14 mouse cellular contexts compared by ENCODE assay signal in the genomic region with DNA sequence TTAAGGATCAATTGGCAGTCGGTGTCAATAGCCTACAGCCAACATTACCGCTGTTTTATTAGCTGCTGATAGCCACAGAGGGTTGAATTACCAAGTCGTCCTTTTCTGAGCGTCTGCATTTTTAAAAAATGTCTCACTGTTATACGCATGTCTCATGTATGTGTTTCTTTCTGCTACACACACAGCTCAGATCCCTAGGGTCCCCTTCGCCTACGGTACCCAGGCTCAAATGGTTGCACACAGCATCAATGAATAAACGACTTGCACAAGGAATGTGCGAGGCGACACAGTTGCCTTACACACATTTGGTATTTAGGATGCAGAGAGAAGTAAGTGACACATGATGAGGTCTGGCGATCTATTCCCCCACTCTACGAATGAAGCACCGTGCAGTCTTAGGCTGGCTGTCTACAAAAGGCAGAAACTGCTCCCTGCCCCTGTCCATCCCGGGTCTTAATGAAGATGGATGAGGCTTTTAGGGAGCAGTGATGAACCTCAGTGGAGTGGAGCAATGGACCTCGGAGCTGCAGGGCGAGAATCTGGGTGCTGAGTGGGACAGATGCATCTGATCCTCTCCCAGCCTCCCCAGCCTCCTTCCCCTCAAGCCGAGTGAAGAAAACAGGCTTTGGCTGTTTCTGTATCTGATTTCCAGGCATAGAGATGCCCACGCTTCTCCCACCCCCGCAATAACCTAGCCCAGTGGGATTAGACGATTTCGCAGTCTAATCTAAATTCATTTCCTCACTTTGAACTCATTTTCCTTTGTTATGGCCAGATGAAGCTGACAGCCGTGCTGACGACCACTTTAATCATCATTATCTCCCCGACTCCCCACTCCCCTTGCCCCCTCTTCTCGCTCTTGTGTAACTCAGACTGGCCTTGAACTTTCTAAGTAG. TPM values are rescaled to one million over a fixed set of nuclear protein-coding genes. Genes with fewer than 3 reads are reported as not detected.
A peak's percentile ranks its signal among the peaks of the same experiment; 100 is the strongest.
DNase-seq lines count a peak whose midpoint lies in the region; ATAC-seq lines count a peak whose summit lies in the region.
"Had no signal": no experiment of that assay in that cellular context is flagged by ENCODE, and none has a peak within 500 bp of the region (broad histone marks: within the 10 kb centered on the region; RNA-seq: fewer than 3 reads in every experiment).

No protein-coding gene starts in this region.

- no peaks in the 10 kb centered on the region for H3K36me3 ChIP-seq in kidney, embryonic 16.5 days (ENCODE audit: insufficient read depth, low read length)
- no peaks in the 10 kb centered on the region for H3K36me3 ChIP-seq in forebrain, embryonic 11.5 days (ENCODE audit: control insufficient read depth, insufficient read depth, low read length)

- DNase-seq in kidney, adult 9 months, result no peak
- peak; percentile 8 for DNase-seq in MN1 (ENCODE audit: low spot score)
- DNase-seq in forebrain, embryonic 11.5 days (ENCODE audit: low spot score), result no peak
- DNase-seq in mesoderm, embryonic 11.5 days (ENCODE audit: low read depth, low spot score), result peak; percentile 63
- DNase-seq in spleen, adult 18-20 months, result no peak
- DNase-seq in ovary, postnatal 14 days (ENCODE audit: low spot score), result no peak
- DNase-seq: heart, postnatal 10 days; kidney, postnatal 25 days; liver; right cerebral cortex, postnatal 14 days; thymus, postnatal 4 days had no signal

- H3K4me2 ChIP-seq in kidney, embryonic 16.5 days (replicated peaks; ENCODE audit: low read depth, low read length), result 0 out of 2 replicates have a peak overlapping the region, but pooled peaks have one; percentile 10
- no peak overlapping the region for H3K4me2 ChIP-seq in forebrain, embryonic 11.5 days (ENCODE audit: low read depth, low read length, severe bottlenecking)

- no peaks in the 10 kb centered on the region for H3K9me3 ChIP-seq in kidney, embryonic 16.5 days (ENCODE audit: low read length)
- no peaks in the 10 kb centered on the region for H3K9me3 ChIP-seq in forebrain, embryonic 11.5 days (ENCODE audit: control insufficient read depth, low read length)

- H3K4me3 ChIP-seq in kidney, embryonic 16.5 days (ENCODE audit: low read length), result no peak overlapping the region
- H3K4me3 ChIP-seq in forebrain, embryonic 11.5 days (ENCODE audit: low read depth, low read length), result no peak overlapping the region

- peak; percentile 25; the same call in 1 of the 2 replicates for ATAC-seq in kidney, embryonic 16.5 days (ENCODE audit: low FRiP score, low TSS enrichment)
- no peak for ATAC-seq in forebrain, embryonic 11.5 days (replicated peaks; ENCODE audit: low FRiP score)
- ATAC-seq in erythroblast, adult 5-6 weeks (replicated peaks; ENCODE audit: low FRiP score, poor library complexity, severe bottlenecking), result no peak

- peaks cover 2% of the 10 kb centered on the region; the same call in 1 of the 2 replicates for H3K27me3 ChIP-seq in kidney, embryonic 16.5 days (ENCODE audit: insufficient read depth, low read length)
- no peaks in the 10 kb centered on the region for H3K27me3 ChIP-seq in forebrain, embryonic 11.5 days (ENCODE audit: control insufficient read depth, insufficient read depth, low read length)

- 26% methylated on average over 25 of the region's 25 CpGs for WGBS in kidney, embryonic 16.5 days
- WGBS in forebrain, embryonic 11.5 days, result 70% methylated on average over 25 of the region's 25 CpGs

- H3K9ac ChIP-seq in kidney, embryonic 16.5 days (replicated peaks; ENCODE audit: low read length), result no peak overlapping the region
- H3K9ac ChIP-seq in forebrain, embryonic 11.5 days (ENCODE audit: low read length), result no peak overlapping the region

- H3K4me1 ChIP-seq in kidney, embryonic 16.5 days (ENCODE audit: insufficient read depth, low read length), result peaks cover 4% of the 10 kb centered on the region; the same call in 1 of the 2 replicates
- no peaks in the 10 kb centered on the region; the same call in 1 of the 2 replicates for H3K4me1 ChIP-seq in forebrain, embryonic 11.5 days (replicated peaks; ENCODE audit: control insufficient read depth, insufficient read depth, low read length)

- H3K27ac ChIP-seq in kidney, embryonic 16.5 days (ENCODE audit: low read length), result no peak overlapping the region
- H3K27ac ChIP-seq in forebrain, embryonic 11.5 days (ENCODE audit: low read depth, low read length), result 0 out of 2 replicates have a peak overlapping the region, but pooled peaks have one; percentile 18

RNA-seq across cellular contexts. Expression of a gene that starts 48.7 kb away (rescaled TPM):
- 13.2 and 13.5 TPM in 2 replicates for polyA plus RNA-seq in kidney, embryonic 16.5 days (2015; fragmentation: Nextera tagmentation; extraction: Ambion mirVana)
- polyA plus RNA-seq in forebrain, embryonic 11.5 days (2014; fragmentation: Nextera tagmentation; extraction: Ambion mirVana), result 0.83 and 1.0 TPM in 2 replicates
- not detected in 2 replicates for total RNA-seq in erythroblast, adult 5-6 weeks (2015; ENCODE audit: low replicate concordance)
- not detected in 2 replicates for total RNA-seq in erythroblast, adult 5-6 weeks (2017; ENCODE audit: low replicate concordance)
- total RNA-seq: gastrocnemius, adult 18-20 months had no signal

RNA-seq across cellular contexts. Expression of a gene that starts 57.2 kb away (rescaled TPM):
- 620 and 668 TPM in 2 replicates for polyA plus RNA-seq in kidney, embryonic 16.5 days (2015; fragmentation: Nextera tagmentation; extraction: Ambion mirVana)
- 954 and 974 TPM in 2 replicates for polyA plus RNA-seq in forebrain, embryonic 11.5 days (2014; fragmentation: Nextera tagmentation; extraction: Ambion mirVana)
- 16.9 and 34.3 TPM in 2 replicates for total RNA-seq in erythroblast, adult 5-6 weeks (2015; ENCODE audit: low replicate concordance)
- 1.1 and 6.4 TPM in 2 replicates for total RNA-seq in erythroblast, adult 5-6 weeks (2017; ENCODE audit: low replicate concordance)

Comparison
In these comparisons a context has a peak if more than half of its experiments do, and no peak if none do; other contexts are left out.
1. DNase-seq: peak in MN1 (single experiment) and mesoderm, embryonic 11.5 days (single experiment); none in kidney, adult 9 months (single experiment), forebrain, embryonic 11.5 days (single experiment), spleen, adult 18-20 months (0 of 2) and ovary, postnatal 14 days (single experiment).